Mouse (Mus musculus) thymus, postnatal 10 days (tissue): Measurements from ENCODE around the gene E130218I03Rik.
A peak's percentile ranks its signal among the peaks of the same experiment; 100 is the strongest.

Experiments
- DNase-seq, 2 experiments: peaks; one replicate each; pipeline ENCODE4 v3.0.0; 2021; ENCODE audit warnings: low spot score in 2 of 2

The E130218I03Rik gene

DNA sequence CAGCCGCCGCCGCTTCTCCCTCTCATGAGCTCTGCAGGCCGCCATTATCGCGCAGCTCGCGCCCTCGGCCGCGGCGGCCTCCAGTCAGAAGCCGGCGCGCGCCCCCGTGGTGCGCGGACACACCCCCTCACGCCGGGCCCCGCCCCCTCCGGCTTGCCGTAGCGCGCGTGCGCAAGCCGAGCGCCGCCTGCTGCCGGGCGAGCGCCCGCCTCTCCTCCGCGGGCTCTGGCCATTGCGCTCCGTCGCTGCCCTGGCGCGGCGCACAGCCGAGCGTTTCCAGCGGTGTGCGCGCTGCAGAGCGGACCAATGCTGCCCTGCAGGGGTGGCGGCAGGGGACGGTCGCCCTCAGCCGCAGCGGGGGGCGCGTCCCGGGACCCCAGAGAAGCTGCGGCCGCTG is 43.7 kb downstream of the E130218I03Rik start:
- DNase-seq = peak; percentile 93 to 99

- DNase-seq = peak; percentile 79 to 83
Observed at GRCm38 (mm10) chr4:134287575-134288025, 44.1 kb downstream of the E130218I03Rik start, which contains the start of gene Pdik1l. Pdik1l (minus strand) TSS chr4:134287895.

DNA sequence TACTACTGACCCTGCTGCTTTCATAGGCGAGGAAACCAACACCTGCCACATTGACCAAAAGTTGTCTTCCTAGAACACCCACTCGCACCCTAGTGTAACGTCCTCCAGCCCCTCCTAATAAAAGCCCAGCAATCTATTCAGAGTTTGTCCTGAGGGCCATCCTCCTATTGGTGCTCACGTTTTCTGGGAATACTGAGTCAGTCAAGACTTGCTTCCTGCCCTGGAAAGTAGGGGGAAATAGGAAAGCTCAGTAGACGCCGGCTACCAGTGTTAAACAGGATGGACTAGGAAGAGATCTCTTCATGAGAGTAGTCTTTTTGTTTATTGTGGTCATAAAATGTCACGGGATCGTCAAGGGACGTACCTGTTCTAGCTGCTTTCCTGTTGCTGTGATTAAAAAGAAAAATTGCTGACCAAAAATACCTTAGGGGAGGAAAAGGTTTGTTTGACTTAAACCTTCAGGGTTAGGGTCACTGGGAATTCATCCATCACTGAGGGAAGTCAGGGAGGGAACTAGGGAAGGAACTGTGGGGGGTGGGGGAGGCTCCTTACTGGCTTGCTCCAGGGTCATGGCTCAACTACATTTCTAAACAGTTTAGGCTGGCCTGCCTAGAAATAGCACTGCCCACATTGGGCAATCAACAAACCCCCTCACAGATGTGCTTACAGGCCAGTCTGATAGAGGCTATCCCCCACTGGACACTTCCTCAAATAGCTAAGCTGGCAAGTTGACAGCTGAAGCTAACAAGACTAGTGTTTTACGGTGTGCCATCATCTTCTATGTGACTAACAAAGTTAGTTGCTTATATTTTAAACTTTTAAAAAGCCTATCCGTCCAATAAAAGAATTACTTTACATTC is 45.2 kb downstream of the E130218I03Rik start:
- DNase-seq = no peak

GRCm38 (mm10) chr4:134292067-134292466 is 48.6 kb downstream of the E130218I03Rik start:
- peak; percentile 66 to 85 for DNase-seq

GRCm38 (mm10) chr4:134293061-134293691 is 49.7 kb downstream of the E130218I03Rik start:
- DNase-seq = no peak

- DNase-seq = no peak
Observed at GRCm38 (mm10) chr4:134293692-134294163, 50.3 kb downstream of the E130218I03Rik start.
